Mouse (Mus musculus) hindbrain, postnatal 0 days (tissue): ENCODE measurements around the gene Krtap9-3. TPM values are rescaled to one million over a fixed set of nuclear protein-coding genes. Genes with fewer than 3 reads are reported as not detected.

Source experiments
- ATAC-seq: fragments of 200-750 bp; cut with Nextera tagmentation; 2 replicates; pipeline ENCODE4 v1.8.0; 2017; ENCODE audit warnings: mild to moderate bottlenecking, moderate TSS enrichment, moderate library complexity
- DNase-seq: peaks from one replicate; pipeline ENCODE4 v3.0.0-alpha.2; 2015; ENCODE audit warnings: low spot score
- H3K27ac ChIP-seq: fragments of 300-500 bp; sonication (generic); 2 replicates; pipeline ENCODE4 v1.5.1; 2014; ENCODE audit warnings: mild to moderate bottlenecking
- H3K27me3 ChIP-seq: fragments of 300-500 bp; sonication (generic); 2 replicates; pipeline ENCODE4 v1.6.1; 2014; ENCODE audit warnings: low read length, mixed read lengths; ENCODE audit not compliant: insufficient read depth
- H3K36me3 ChIP-seq: fragments of 300-500 bp; sonication (generic); 2 replicates; pipeline ENCODE4 v1.6.1; 2014; ENCODE audit warnings: low read length, mixed read lengths; ENCODE audit not compliant: insufficient read depth
- H3K4me1 ChIP-seq: fragments of 300-500 bp; sonication (generic); 2 replicates; pipeline ENCODE4 v1.6.1; 2014; ENCODE audit warnings: antibody characterized with exemption, low read length, mixed read lengths; ENCODE audit not compliant: insufficient read depth
- H3K4me2 ChIP-seq: fragments of 300-500 bp; sonication (generic); 2 replicates; pipeline ENCODE4 v1.6.1; 2014; ENCODE audit warnings: low read depth, mild to moderate bottlenecking, low read length, moderate library complexity, mixed read lengths
- H3K4me3 ChIP-seq: fragments of 300-500 bp; sonication (generic); 2 replicates; pipeline ENCODE4 v1.5.1; 2014; ENCODE audit warnings: low read length
- H3K9ac ChIP-seq: fragments of 300-500 bp; sonication (generic); replicated peaks from 2 replicates; pipeline ENCODE4 v1.6.1; 2014; ENCODE audit warnings: mild to moderate bottlenecking, low read length, moderate library complexity, mixed read lengths
- H3K9me3 ChIP-seq: fragments of 300-500 bp; sonication (generic); 2 replicates; pipeline ENCODE4 v1.6.1; 2016; ENCODE audit warnings: low read length, mixed read lengths
- CTCF ChIP-seq: IDR thresholded peaks from 2 replicates; pipeline ENCODE4 v1.5.1; 2016; ENCODE audit warnings: antibody characterized with exemption, control low read depth, low read depth
- WGBS: fragments of 180-500 bp; shearing (Covaris S2); extraction: QIAGEN DNeasy Blood & Tissue Kit; methylation state at CpG from one replicate; pipeline ENCODE4 v1.1.7; 2014; 5-methylcytosine and 5-hydroxymethylcytosine counted together
- polyA plus RNA-seq: library from polyadenylated mRNA; unstranded; fragments of >200 nt; fragmentation: Nextera tagmentation; extraction: Ambion mirVana; gene quantifications from 2 replicates; pipeline ENCODE4 v1.2.1, GENCODE M21; 2015
- total RNA-seq: library from RNA; depleted of rRNA; stranded (reverse); fragments of >200 nt; gene quantifications from 2 replicates; pipeline ENCODE4 v1.2.3, GENCODE M21; 2014

Krtap9-3 gene
- total and polyA plus RNA-seq, 2 experiments from 2014 or later, result not detected

DNA sequence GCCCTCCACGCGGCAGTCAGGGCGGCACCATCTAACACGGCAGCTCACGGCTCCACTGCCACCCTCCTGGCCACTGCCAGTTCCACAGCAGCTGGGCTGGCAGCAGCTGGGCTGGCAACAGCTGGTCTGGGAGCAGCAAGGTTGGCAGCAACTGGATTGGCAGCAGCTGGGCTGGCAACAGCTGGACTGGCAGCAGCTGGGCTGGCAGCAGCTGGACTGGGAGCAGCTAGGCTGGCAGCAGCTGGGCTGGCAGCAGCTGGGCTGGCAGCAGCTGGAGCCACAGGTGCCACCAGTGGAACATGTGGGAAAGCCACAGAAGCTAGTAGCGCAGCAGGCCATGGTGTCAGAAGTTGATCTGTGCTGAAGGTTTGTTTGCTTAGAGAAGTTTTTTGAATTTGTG, 6.9 kb downstream of the Krtap9-3 start, which contains the start of gene Krtap1-3:
Gene Krtap1-3 (minus strand): TSS at position 359 of the 400 bp plus-strand sequence.
- no peak for TF ChIP-seq CTCF
- Histone ChIP-seq H3K27me3 (no peaks in the 10 kb centered on the region), H3K36me3 (no peaks in the 10 kb centered on the region), H3K4me2 (no peak within 1 kb of the TSS), H3K9ac (no peak within 1 kb of the TSS), H3K9me3 (no peaks in the 10 kb centered on the region), H3K4me3 (no peak within 1 kb of the TSS), H3K4me1 (no peaks in the 10 kb centered on the region), H3K27ac (no peak within 1 kb of the TSS)
- WGBS, result 77% methylated on average over 6 of the region's 6 CpGs
- ATAC-seq (no peak), DNase-seq (no peak)

DNA sequence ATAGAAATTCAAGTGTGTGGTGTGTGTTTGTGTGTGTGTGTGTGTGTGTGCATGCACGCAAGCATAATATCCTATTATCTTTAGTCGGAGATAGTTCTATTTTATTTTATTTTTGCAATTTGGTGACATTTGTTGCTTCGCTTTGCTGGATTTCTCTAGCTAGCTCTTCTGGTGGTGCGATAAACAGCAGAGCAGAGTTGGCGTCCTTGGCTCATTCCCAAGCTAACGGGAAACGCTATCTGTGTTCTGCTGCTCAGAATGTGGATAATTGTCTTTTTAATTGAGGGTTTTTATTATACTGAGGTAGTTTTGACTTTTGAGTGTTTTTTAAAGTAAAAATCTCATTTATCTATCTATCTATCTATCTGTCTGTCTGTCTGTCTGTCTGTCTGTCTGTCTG, 12.8 kb downstream of the Krtap9-3 start:
- Histone ChIP-seq H3K36me3 (no peaks in the 10 kb centered on the region), H3K27ac (no peak overlapping the region), H3K9ac (no peak overlapping the region), H3K4me3 (no peak overlapping the region), H3K27me3 (no peaks in the 10 kb centered on the region), H3K4me1 (no peaks in the 10 kb centered on the region), H3K4me2 (no peak overlapping the region), H3K9me3 (no peaks in the 10 kb centered on the region)
- 86% methylated on average over 7 of the region's 7 CpGs for WGBS
- ATAC-seq (no peak), DNase-seq (no peak)
- no peak for TF ChIP-seq CTCF

DNA sequence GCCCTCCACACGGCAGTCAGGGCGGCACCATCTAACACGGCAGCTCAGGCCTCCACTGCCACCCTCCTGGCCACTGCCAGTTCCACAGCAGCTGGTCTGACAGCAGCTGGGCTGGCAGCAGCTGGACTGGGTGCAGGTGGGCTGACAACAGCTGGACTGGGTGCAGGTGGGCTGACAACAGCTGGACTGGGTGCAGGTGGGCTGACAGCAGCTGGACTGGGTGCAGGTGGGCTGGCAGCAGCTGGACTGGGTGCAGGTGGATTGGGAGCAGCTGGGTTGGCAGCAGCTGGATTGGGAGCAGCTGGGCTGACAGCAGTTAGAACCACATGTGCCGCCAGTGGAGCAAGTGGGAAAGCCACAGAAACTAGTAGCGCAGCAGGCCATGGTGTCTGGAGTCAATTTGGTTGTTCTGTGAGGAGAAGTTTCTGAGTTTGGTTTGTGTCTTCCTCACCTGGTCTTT, 14.6 kb downstream of the Krtap9-3 start, which contains the start of gene Krtap1-4:
Gene Krtap1-4 (minus strand): TSS at position 410 of the 460 bp plus-strand sequence.
- no peak for TF ChIP-seq CTCF
- Histone ChIP-seq H3K9ac (no peak within 1 kb of the TSS), H3K36me3 (no peaks in the 10 kb centered on the region), H3K4me2 (no peak within 1 kb of the TSS), H3K27ac (no peak within 1 kb of the TSS), H3K9me3 (no peaks in the 10 kb centered on the region), H3K27me3 (no peaks in the 10 kb centered on the region), H3K4me3 (no peak within 1 kb of the TSS), H3K4me1 (no peaks in the 10 kb centered on the region)
- DNase-seq (no peak), ATAC-seq (no peak)
- WGBS, result 69% methylated on average over 5 of the region's 5 CpGs

DNA sequence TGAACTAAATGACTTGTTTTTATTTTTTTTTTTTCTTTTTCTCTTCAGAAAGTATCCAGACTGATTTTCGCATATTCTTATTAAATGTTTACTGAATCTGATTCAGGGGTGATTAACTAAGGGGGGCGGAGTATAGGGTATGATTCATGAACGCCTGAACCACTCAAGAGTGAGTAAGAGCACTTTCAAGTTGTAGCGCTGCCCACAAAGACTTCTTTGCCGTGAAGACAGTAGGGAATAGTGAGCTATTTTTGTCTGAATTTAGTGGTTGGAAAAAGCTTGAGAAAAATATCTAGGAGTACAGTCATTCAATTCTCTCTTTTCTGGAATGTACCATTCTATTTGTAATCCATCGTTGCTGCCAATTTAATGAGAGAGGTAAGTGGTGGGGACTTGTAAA, 16.3 kb downstream of the Krtap9-3 start:
- H3K27ac ChIP-seq, result no peak overlapping the region
- no peak for ATAC-seq
- no peak for TF ChIP-seq CTCF
- H3K27me3 ChIP-seq, result no peaks in the 10 kb centered on the region
- no peaks in the 10 kb centered on the region for H3K9me3 ChIP-seq
- no peaks in the 10 kb centered on the region for H3K4me1 ChIP-seq
- H3K36me3 ChIP-seq, result no peaks in the 10 kb centered on the region
- no peak for DNase-seq
- 86% methylated on average over 6 of the region's 6 CpGs for WGBS
- no peak overlapping the region for H3K4me3 ChIP-seq
- no peak overlapping the region for H3K9ac ChIP-seq
- H3K4me2 ChIP-seq, result no peak overlapping the region

DNA sequence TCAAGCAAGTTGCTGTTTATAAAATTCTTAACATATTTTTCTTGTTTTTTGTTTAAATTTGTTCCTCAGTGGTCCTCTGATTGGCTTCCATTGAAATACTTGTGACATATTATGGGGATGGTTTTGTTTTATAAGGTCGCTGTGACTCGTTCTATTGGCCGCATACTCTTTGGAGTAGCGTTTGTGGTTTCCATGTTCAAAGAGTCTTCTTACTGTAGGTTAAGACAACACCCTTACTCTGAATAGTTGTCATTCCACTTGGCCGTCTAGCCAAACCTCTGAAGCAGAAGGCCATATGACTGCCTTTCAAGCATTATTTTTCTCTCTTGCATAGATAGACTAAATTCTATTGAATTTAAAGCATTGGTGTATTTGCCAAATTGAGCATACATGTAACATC, 16.9 kb downstream of the Krtap9-3 start:
- H3K4me2 ChIP-seq, result no peak overlapping the region
- 92% methylated on average over 5 of the region's 5 CpGs for WGBS
- H3K27me3 ChIP-seq, result no peaks in the 10 kb centered on the region
- no peaks in the 10 kb centered on the region for H3K9me3 ChIP-seq
- H3K4me3 ChIP-seq, result no peak overlapping the region
- ATAC-seq, result no peak
- DNase-seq, result no peak
- H3K27ac ChIP-seq, result no peak overlapping the region
- H3K36me3 ChIP-seq, result no peaks in the 10 kb centered on the region
- no peak for TF ChIP-seq CTCF
- no peak overlapping the region for H3K9ac ChIP-seq
- no peaks in the 10 kb centered on the region for H3K4me1 ChIP-seq

DNA sequence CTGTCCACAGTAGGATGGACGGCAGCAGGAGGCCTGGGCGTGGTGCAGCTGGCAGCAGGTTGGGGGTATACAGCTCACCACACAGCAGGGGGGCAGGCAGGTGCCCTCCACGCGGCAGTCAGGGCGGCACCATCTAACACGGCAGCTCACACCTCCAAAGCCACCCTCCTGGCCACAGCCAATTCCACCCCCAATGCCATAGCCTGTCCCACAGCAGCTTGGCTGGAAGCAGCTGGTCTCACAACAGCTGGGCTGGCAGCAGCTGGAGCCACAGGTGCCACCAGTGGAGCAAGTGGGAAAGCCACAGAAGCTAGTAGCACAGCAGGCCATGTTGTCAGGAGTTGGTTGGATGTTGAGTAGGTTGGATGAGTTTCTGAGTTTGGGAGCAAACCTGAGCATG, 17.3 kb downstream of the Krtap9-3 start, which contains the start of gene Krtap1-5:
Gene Krtap1-5 (minus strand): TSS at position 381 of the 400 bp plus-strand sequence.
- no peak within 1 kb of the TSS for H3K4me3 ChIP-seq
- ATAC-seq, result no peak
- 85% methylated on average over 6 of the region's 6 CpGs for WGBS
- no peak within 1 kb of the TSS for H3K4me2 ChIP-seq
- no peak within 1 kb of the TSS for H3K27ac ChIP-seq
- no peak for DNase-seq
- H3K9ac ChIP-seq, result no peak within 1 kb of the TSS
- H3K27me3 ChIP-seq, result no peaks in the 10 kb centered on the region
- H3K4me1 ChIP-seq, result no peaks in the 10 kb centered on the region
- no peak for TF ChIP-seq CTCF
- H3K9me3 ChIP-seq, result no peaks in the 10 kb centered on the region
- H3K36me3 ChIP-seq, result no peaks in the 10 kb centered on the region

DNA sequence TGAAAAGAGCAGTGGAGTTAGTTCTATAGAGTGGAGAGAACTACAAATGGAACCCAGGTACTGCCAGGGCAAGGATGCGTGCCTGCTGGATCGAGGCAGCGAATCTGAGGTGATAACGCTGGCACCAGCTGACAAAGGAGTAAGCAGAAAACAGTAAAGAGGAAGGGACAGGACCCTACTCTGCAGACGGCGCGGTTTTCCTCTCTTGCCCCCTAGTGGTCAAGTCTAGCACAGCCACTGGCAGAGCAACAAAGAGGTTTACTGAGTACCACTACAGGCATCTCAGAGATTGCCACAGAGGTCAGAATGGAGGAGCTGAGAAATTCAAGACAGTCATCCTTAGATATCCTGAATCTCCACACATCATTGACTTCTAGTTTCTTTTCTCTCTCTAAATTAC, 23.8 kb downstream of the Krtap9-3 start:
- ATAC-seq, result peak; percentile 79; the same call in 1 of the 2 replicates
- DNase-seq, result peak; percentile 86
- Histone ChIP-seq H3K9ac (no peak overlapping the region), H3K4me1 (no peaks in the 10 kb centered on the region), H3K4me3 (no peak overlapping the region), H3K4me2 (peak overlapping the region; percentile 40), H3K27ac (no peak overlapping the region), H3K9me3 (no peaks in the 10 kb centered on the region), H3K27me3 (no peaks in the 10 kb centered on the region), H3K36me3 (no peaks in the 10 kb centered on the region)
- TF ChIP-seq CTCF, result peak; percentile 93
- WGBS, result 4% methylated on average over 7 of the region's 7 CpGs
